Mouse (Mus musculus) MEL (cell line): ENCODE measurements around the gene Tmtc2. TPM values are rescaled to one million over a fixed set of nuclear protein-coding genes. Genes with fewer than 3 reads are reported as not detected.

Source experiments
- DNase-seq: peaks from one replicate; pipeline ENCODE4 v3.0.0; 2011; ENCODE audit warnings: low read depth, low spot score
- H3K27ac ChIP-seq: 2 replicates; pipeline ENCODE4 v1.5.1; 2012; ENCODE audit warnings: low read depth, mild to moderate bottlenecking, control low read depth, low read length, moderate library complexity; ENCODE audit not compliant: control insufficient read depth
- H3K27me3 ChIP-seq, 2 experiments: fragments of 150-350 bp in 1 of 2; sonication (generic) in 1 of 2; 2 replicates each; pipeline ENCODE4 v1.6.1; 2012; ENCODE audit warnings: low read length in 2 of 2, mild to moderate bottlenecking in 2 of 2, improper control_type of control experiment in 1 of 2, moderate library complexity in 1 of 2; ENCODE audit not compliant: insufficient read depth in 2 of 2, control insufficient read depth in 1 of 2
- H3K36me3 ChIP-seq, 2 experiments: 2 replicates each; pipeline ENCODE4 v1.6.1; 2012 to 2014; ENCODE audit warnings: low read length in 2 of 2, improper control_type of control experiment in 1 of 2, inconsistent platforms in 1 of 2, mild to moderate bottlenecking in 1 of 2; ENCODE audit not compliant: insufficient read depth in 2 of 2, control insufficient read depth in 1 of 2
- H3K4me1 ChIP-seq, 2 experiments: fragments of 150-350 bp in 1 of 2; sonication (generic) in 1 of 2; 2 replicates each; pipeline ENCODE4 v1.6.1; 2012; ENCODE audit warnings: low read length in 2 of 2, improper control_type of control experiment in 1 of 2, mild to moderate bottlenecking in 1 of 2; ENCODE audit not compliant: insufficient read depth in 2 of 2, control insufficient read depth in 1 of 2
- H3K4me3 ChIP-seq, 2 experiments: fragments of 150-350 bp in 1 of 2; sonication (generic) in 1 of 2; 2 replicates each; pipeline ENCODE4 v1.5.1; 2012; ENCODE audit warnings: low read depth in 2 of 2, low read length in 2 of 2, mild to moderate bottlenecking in 2 of 2, moderate library complexity in 2 of 2, control low read depth in 1 of 2, improper control_type of control experiment in 1 of 2; ENCODE audit not compliant: control insufficient read depth in 1 of 2, insufficient read depth in 1 of 2
- H3K79me2 ChIP-seq: 2 replicates; pipeline ENCODE4 v1.6.1; 2012; ENCODE audit warnings: mild to moderate bottlenecking, low read length, moderate library complexity; ENCODE audit not compliant: control insufficient read depth, poor library complexity, insufficient read depth
- H3K9ac ChIP-seq: 2 replicates; pipeline ENCODE4 v1.6.1; 2012; ENCODE audit warnings: low read depth, mild to moderate bottlenecking, control low read depth, low read length, moderate library complexity; ENCODE audit not compliant: control insufficient read depth, poor library complexity, severe bottlenecking
- H3K9me3 ChIP-seq: fragments of 150-350 bp; sonication (generic); replicated peaks from 2 replicates; pipeline ENCODE4 v1.6.1; 2012; ENCODE audit warnings: mild to moderate bottlenecking, low read length, improper control_type of control experiment, moderate library complexity; ENCODE audit not compliant: insufficient read depth
- CHD2 ChIP-seq: IDR thresholded peaks from 2 replicates; pipeline ENCODE4 v1.6.1; 2011; ENCODE audit warnings: low read length, improper control_type of control experiment
- E2F4 ChIP-seq: IDR thresholded peaks from 2 replicates; pipeline ENCODE4 v1.6.1; 2011; ENCODE audit warnings: low read depth, low read length, improper control_type of control experiment, borderline replicate concordance
- EP300 ChIP-seq, 2 experiments: IDR thresholded peaks; 2 replicates each; pipeline ENCODE4 v1.6.1; 2011; ENCODE audit warnings: improper control_type of control experiment in 2 of 2, low read length in 2 of 2, low read depth in 1 of 2, mild to moderate bottlenecking in 1 of 2
- ETS1 ChIP-seq: IDR thresholded peaks from 2 replicates; pipeline ENCODE4 v1.6.1; 2012; ENCODE audit warnings: low read depth, mild to moderate bottlenecking, inconsistent platforms, low read length, improper control_type of control experiment, moderate library complexity
- GABPA ChIP-seq: IDR thresholded peaks from 2 replicates; pipeline ENCODE4 v1.6.1; 2012; ENCODE audit warnings: low read depth, mild to moderate bottlenecking, inconsistent platforms, low read length, improper control_type of control experiment, moderate library complexity
- GATA1 ChIP-seq: IDR thresholded peaks from 2 replicates; pipeline ENCODE4 v1.6.1; 2011; ENCODE audit warnings: low read depth, low read length, improper control_type of control experiment
- MAFK ChIP-seq: IDR thresholded peaks from 2 replicates; pipeline ENCODE4 v1.6.1; 2011; ENCODE audit warnings: low read depth, mild to moderate bottlenecking, low read length, improper control_type of control experiment, borderline replicate concordance
- MAX ChIP-seq: IDR thresholded peaks from 2 replicates; pipeline ENCODE4 v1.6.1; 2011; ENCODE audit warnings: low read length, improper control_type of control experiment
- MEF2A ChIP-seq: IDR thresholded peaks from 2 replicates; pipeline ENCODE4 v1.6.1; 2014; ENCODE audit warnings: low read depth, mild to moderate bottlenecking, inconsistent platforms, low read length, improper control_type of control experiment; ENCODE audit not compliant: poor library complexity, insufficient replicate concordance, severe bottlenecking; ENCODE audit errors: extremely low read depth
- MYB ChIP-seq: IDR thresholded peaks from 2 replicates; pipeline ENCODE4 v1.6.1; 2011; ENCODE audit warnings: mild to moderate bottlenecking, low read depth, low read length, improper control_type of control experiment
- MYC ChIP-seq: IDR thresholded peaks from 2 replicates; pipeline ENCODE4 v1.6.1; 2011; ENCODE audit warnings: low read depth, mild to moderate bottlenecking, low read length, improper control_type of control experiment, moderate library complexity
- NRF1 ChIP-seq: IDR thresholded peaks from 2 replicates; pipeline ENCODE4 v1.6.1; 2014; ENCODE audit warnings: low read depth, mild to moderate bottlenecking, inconsistent platforms, low read length, improper control_type of control experiment, moderate library complexity; ENCODE audit not compliant: poor library complexity, insufficient read depth, severe bottlenecking
- POLR2AphosphoS5 ChIP-seq: IDR thresholded peaks from 2 replicates; pipeline ENCODE4 v1.6.1; 2012; ENCODE audit warnings: low read depth, borderline replicate concordance, mild to moderate bottlenecking, inconsistent platforms, low read length, moderate library complexity, mixed read lengths
- RAD21 ChIP-seq: IDR thresholded peaks from 2 replicates; pipeline ENCODE4 v1.6.1; 2011; ENCODE audit warnings: mild to moderate bottlenecking, low read depth, low read length, improper control_type of control experiment
- RCOR1 ChIP-seq: IDR thresholded peaks from 2 replicates; pipeline ENCODE4 v1.6.1; 2012; ENCODE audit warnings: low read depth, mild to moderate bottlenecking, inconsistent platforms, low read length, improper control_type of control experiment
- UBTF ChIP-seq: IDR thresholded peaks from 2 replicates; pipeline ENCODE4 v1.6.1; 2012; ENCODE audit warnings: low read depth, mild to moderate bottlenecking, inconsistent platforms, low read length, improper control_type of control experiment, moderate library complexity, borderline replicate concordance; ENCODE audit not compliant: insufficient read depth
- ZC3H11A ChIP-seq: IDR thresholded peaks from 2 replicates; pipeline ENCODE4 v1.6.1; 2012; ENCODE audit warnings: low read depth, mild to moderate bottlenecking, inconsistent platforms, low read length, improper control_type of control experiment
- ZKSCAN1 ChIP-seq: IDR thresholded peaks from 2 replicates; pipeline ENCODE4 v1.6.1; 2012; ENCODE audit warnings: low read depth, mild to moderate bottlenecking, inconsistent platforms, low read length, improper control_type of control experiment, moderate library complexity
- ZMIZ1 ChIP-seq: IDR thresholded peaks from 2 replicates; pipeline ENCODE4 v1.6.1; 2012; ENCODE audit warnings: low read depth, mild to moderate bottlenecking, inconsistent platforms, low read length, improper control_type of control experiment, moderate library complexity
- polyA plus RNA-seq, 2 experiments: library from polyadenylated mRNA; stranded (reverse) in 1 of 2; unstranded in 1 of 2; fragments of >175 nt in 1 of 2; fragments of >200 nt in 1 of 2; gene quantifications; 2 replicates each; pipeline versions ENCODE4 v1.2.1 to v1.2.4; 2012; ENCODE audit warnings: low replicate concordance in 2 of 2, low read depth in 1 of 2; ENCODE audit not compliant: insufficient read length in 2 of 2, insufficient read depth in 1 of 2, missing spikeins in 1 of 2
- total RNA-seq: library from RNA; depleted of rRNA; stranded (reverse); fragments of 300-350 nt; gene quantifications from 2 replicates; pipeline ENCODE4 v1.2.3, GENCODE M21; 2012

Tmtc2 gene
- total and polyA plus RNA-seq, 3 experiments: not detected

GRCm38 (mm10) chr10:105572829-105573228 is 1.4 kb downstream of the Tmtc2 start:
- Histone ChIP-seq H3K36me3 (no peaks in the 10 kb centered on the region), H3K4me1 (no peaks in the 10 kb centered on the region), H3K9me3 (no peaks in the 10 kb centered on the region), H3K27ac (no peak overlapping the region), H3K27me3 (no peaks in the 10 kb centered on the region), H3K4me3 (no peak overlapping the region), H3K79me2 (no peaks in the 10 kb centered on the region), H3K9ac (no peak overlapping the region)
- no peak for DNase-seq
- no peak for TF ChIP-seq EP300 (IDR thresholded peaks at IDR 0.05; ENCODE audit: low read depth in 1 of 2, low read length in 2 of 2)
- no peak for TF ChIP-seq RAD21
- no peak for TF ChIP-seq MYC
- TF ChIP-seq ZKSCAN1: no peak
- TF ChIP-seq MAX: no peak
- no peak for TF ChIP-seq ZC3H11A
- TF ChIP-seq ZMIZ1: no peak
- TF ChIP-seq E2F4: no peak
- TF ChIP-seq POLR2AphosphoS5: no peak
- TF ChIP-seq MAFK: no peak
- no peak for TF ChIP-seq GABPA
- TF ChIP-seq UBTF: no peak
- TF ChIP-seq ETS1: no peak
- no peak for TF ChIP-seq CHD2
- no peak for TF ChIP-seq NRF1
- no peak for TF ChIP-seq MEF2A

GRCm38 (mm10) chr10:105572301-105572700 is 1.9 kb downstream of the Tmtc2 start:
- Histone ChIP-seq H3K79me2 (no peaks in the 10 kb centered on the region), H3K4me3 (no peak overlapping the region), H3K9me3 (no peaks in the 10 kb centered on the region), H3K27ac (no peak overlapping the region)
- no peak for DNase-seq
- no peak for TF ChIP-seq GATA1
- no peak for TF ChIP-seq CHD2
- no peak for TF ChIP-seq MYB
- TF ChIP-seq RCOR1: no peak
- no peak for TF ChIP-seq UBTF
- TF ChIP-seq, all 39 proteins: peak for 0
- H3K4me1 ChIP-seq: no peaks in the 10 kb centered on the region
- no peaks in the 10 kb centered on the region for H3K27me3 ChIP-seq
- no peaks in the 10 kb centered on the region for H3K36me3 ChIP-seq
- H3K9ac ChIP-seq: no peak overlapping the region
